Mouse (Mus musculus): Measurements from ENCODE around the gene Rpl19. TPM values are rescaled to one million over a fixed set of nuclear protein-coding genes. Genes with fewer than 3 reads are reported as not detected.

Gene Rpl19
- polyA plus RNA-seq, 1 experiment: 236 TPM

GRCm38 (mm10) chr11:98022555-98023371, 3.7 kb upstream of the Rpl19 start, which contains the start of gene Cacnb1:
TSS of gene Cacnb1 (minus strand) at chr11:98023034.
- Histone ChIP-seq H3K4me3 (ENCODE audit: control insufficient read depth, low read depth, low read length) (peak within 1 kb of the TSS; percentile 85), H3K4me1 (ENCODE audit: control insufficient read depth, insufficient read depth, low read length) (peaks cover 19% of the 10 kb centered on the region), H3K36me3 (ENCODE audit: control insufficient read depth, insufficient read depth, low read length) (no peaks in the 10 kb centered on the region), H3K27ac (ENCODE audit: control insufficient read depth, insufficient read depth, low read depth, low read length) (peak within 1 kb of the TSS; percentile 99), H3K27me3 (ENCODE audit: control insufficient read depth, insufficient read depth, low read length) (no peaks in the 10 kb centered on the region)
- TF ChIP-seq POLR2A (IDR thresholded peaks at IDR 0.05; ENCODE audit: control insufficient read depth, low read depth, low read length): peak; percentile 81
- no peak for TF ChIP-seq CTCF (IDR thresholded peaks at IDR 0.05; ENCODE audit: control insufficient read depth, insufficient read depth, insufficient replicate concordance, low read depth, low read length)

- TF ChIP-seq CTCF (IDR thresholded peaks at IDR 0.05; ENCODE audit: control insufficient read depth, insufficient read depth, insufficient replicate concordance, low read depth, low read length) (no peak), POLR2A (IDR thresholded peaks at IDR 0.05; ENCODE audit: control insufficient read depth, low read depth, low read length) (no peak)
- Histone ChIP-seq H3K4me3 (ENCODE audit: control insufficient read depth, low read depth, low read length) (no peak overlapping the region), H3K27me3 (ENCODE audit: control insufficient read depth, insufficient read depth, low read length) (no peaks in the 10 kb centered on the region)
Measured at GRCm38 (mm10) chr11:98024516-98024915, 2.0 kb upstream of the Rpl19 start.

DNA sequence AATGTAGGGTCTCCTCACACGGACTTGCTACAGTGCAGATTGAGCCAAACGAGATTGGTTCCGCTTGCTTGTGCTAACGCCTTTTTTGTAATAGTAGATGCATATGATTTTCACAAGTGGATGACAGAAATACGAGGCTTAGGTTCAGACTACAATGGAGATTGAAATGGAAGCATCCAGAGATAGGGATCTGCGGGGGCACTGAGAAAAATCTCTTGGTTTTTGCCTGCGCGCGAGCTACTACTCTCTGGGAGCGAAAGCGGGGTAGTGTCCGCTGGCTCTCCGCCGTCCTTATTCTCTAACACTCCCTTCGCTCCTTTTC, 301 bp upstream of the Rpl19 start:
- no peaks in the 10 kb centered on the region for H3K36me3 ChIP-seq (ENCODE audit: control insufficient read depth, insufficient read depth, low read length)
- peaks cover 16% of the 10 kb centered on the region for H3K4me1 ChIP-seq (ENCODE audit: control insufficient read depth, insufficient read depth, low read length)
- peak overlapping the region; percentile 99 for H3K4me3 ChIP-seq (ENCODE audit: control insufficient read depth, low read depth, low read length)
- TF ChIP-seq CTCF (IDR thresholded peaks at IDR 0.05; ENCODE audit: control insufficient read depth, insufficient read depth, insufficient replicate concordance, low read depth, low read length) (no peak), POLR2A (IDR thresholded peaks at IDR 0.05; ENCODE audit: control insufficient read depth, low read depth, low read length) (no peak)
- H3K27me3 ChIP-seq (ENCODE audit: control insufficient read depth, insufficient read depth, low read length): no peaks in the 10 kb centered on the region
- peak overlapping the region; percentile 93 for H3K27ac ChIP-seq (ENCODE audit: control insufficient read depth, insufficient read depth, low read depth, low read length)

More at GRCm38 (mm10) chr11:98024516-98024915, 2.0 kb upstream of the Rpl19 start:
- Histone ChIP-seq H3K4me1 (ENCODE audit: control insufficient read depth, insufficient read depth, low read length) (peaks cover 19% of the 10 kb centered on the region), H3K27ac (ENCODE audit: control insufficient read depth, insufficient read depth, low read depth, low read length) (peak overlapping the region; percentile 24; the same call in 1 of the 2 replicates), H3K36me3 (ENCODE audit: control insufficient read depth, insufficient read depth, low read length) (no peaks in the 10 kb centered on the region)

DNA sequence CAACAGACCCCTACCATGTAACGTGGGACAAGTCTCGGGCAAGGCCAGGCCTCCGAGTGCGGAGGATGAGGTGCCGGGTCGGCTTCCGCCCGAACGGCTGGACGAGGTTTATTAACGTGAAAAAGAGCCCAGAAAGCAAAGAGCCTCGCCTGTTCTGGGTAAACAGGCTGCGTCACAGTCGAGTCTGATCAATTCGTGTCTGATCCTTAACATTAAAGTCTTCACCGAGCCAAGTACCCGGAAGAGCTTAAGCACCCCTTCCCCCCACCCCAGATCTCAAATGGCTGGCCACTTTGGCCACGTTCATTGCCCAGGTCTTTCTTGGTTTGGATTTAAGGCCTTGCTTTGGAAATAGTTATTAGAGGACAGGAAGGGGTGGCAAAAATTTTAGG, 783 bp downstream of the Rpl19 start:
- TF ChIP-seq POLR2A (IDR thresholded peaks at IDR 0.05; ENCODE audit: control insufficient read depth, low read depth, low read length) (no peak), CTCF (IDR thresholded peaks at IDR 0.05; ENCODE audit: control insufficient read depth, insufficient read depth, insufficient replicate concordance, low read depth, low read length) (no peak)
- Histone ChIP-seq H3K27ac (ENCODE audit: control insufficient read depth, insufficient read depth, low read depth, low read length) (peak overlapping the region; percentile 93), H3K27me3 (ENCODE audit: control insufficient read depth, insufficient read depth, low read length) (no peaks in the 10 kb centered on the region), H3K4me3 (ENCODE audit: control insufficient read depth, low read depth, low read length) (peak overlapping the region; percentile 99), H3K4me1 (ENCODE audit: control insufficient read depth, insufficient read depth, low read length) (peaks cover 11% of the 10 kb centered on the region), H3K36me3 (ENCODE audit: control insufficient read depth, insufficient read depth, low read length) (no peaks in the 10 kb centered on the region)

- Histone ChIP-seq H3K27me3 (ENCODE audit: control insufficient read depth, insufficient read depth, low read length) (no peaks in the 10 kb centered on the region), H3K27ac (ENCODE audit: control insufficient read depth, insufficient read depth, low read depth, low read length) (no peak overlapping the region), H3K4me3 (ENCODE audit: control insufficient read depth, low read depth, low read length) (peak overlapping the region; percentile 99), H3K4me1 (ENCODE audit: control insufficient read depth, insufficient read depth, low read length) (peaks cover 11% of the 10 kb centered on the region), H3K36me3 (ENCODE audit: control insufficient read depth, insufficient read depth, low read length) (no peaks in the 10 kb centered on the region)
- TF ChIP-seq POLR2A (IDR thresholded peaks at IDR 0.05; ENCODE audit: control insufficient read depth, low read depth, low read length): no peak
- no peak for TF ChIP-seq CTCF (IDR thresholded peaks at IDR 0.05; ENCODE audit: control insufficient read depth, insufficient read depth, insufficient replicate concordance, low read depth, low read length)
Measured at GRCm38 (mm10) chr11:98027785-98028184, 1.3 kb downstream of the Rpl19 start.

DNA sequence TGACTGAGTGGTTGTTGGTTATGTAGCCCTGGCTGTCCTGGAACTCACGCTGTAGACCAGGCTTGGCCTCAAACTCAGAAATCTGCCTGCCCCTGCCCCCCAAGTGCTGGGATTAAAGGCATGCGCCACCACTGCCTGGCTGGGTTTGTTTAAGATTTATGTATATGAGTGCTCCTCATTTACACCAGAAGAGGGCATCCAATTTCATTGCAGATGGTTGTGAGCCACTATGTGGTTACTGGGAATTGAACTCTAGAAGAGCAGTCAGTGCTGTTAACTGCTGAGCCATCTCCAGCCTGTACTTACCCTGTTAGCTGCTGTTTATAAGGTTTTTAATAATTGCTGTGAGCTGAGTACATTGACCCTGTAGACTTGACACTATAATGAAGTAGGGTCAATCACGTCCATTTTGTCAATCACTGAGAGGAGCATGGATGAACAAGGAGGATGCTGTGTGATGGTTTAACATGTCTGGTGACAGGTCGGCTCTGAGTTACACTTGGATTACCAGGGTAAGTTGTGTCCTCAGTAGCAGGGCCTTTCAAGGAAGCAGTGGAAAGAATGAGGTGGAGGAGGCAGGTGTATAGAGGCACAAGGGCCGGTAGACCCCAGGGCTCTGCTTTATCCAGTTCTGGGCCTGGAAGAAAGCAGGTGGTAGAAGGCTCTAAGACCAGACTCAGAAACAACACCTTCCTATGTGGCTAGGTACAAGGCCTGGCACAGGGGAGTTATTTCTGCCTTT, 4.4 kb downstream of the Rpl19 start:
- TF ChIP-seq POLR2A (IDR thresholded peaks at IDR 0.05; ENCODE audit: control insufficient read depth, low read depth, low read length): no peak
- TF ChIP-seq CTCF (IDR thresholded peaks at IDR 0.05; ENCODE audit: control insufficient read depth, insufficient read depth, insufficient replicate concordance, low read depth, low read length): no peak
- Histone ChIP-seq H3K4me3 (ENCODE audit: control insufficient read depth, low read depth, low read length) (no peak overlapping the region), H3K27me3 (ENCODE audit: control insufficient read depth, insufficient read depth, low read length) (no peaks in the 10 kb centered on the region), H3K27ac (ENCODE audit: control insufficient read depth, insufficient read depth, low read depth, low read length) (no peak overlapping the region), H3K4me1 (ENCODE audit: control insufficient read depth, insufficient read depth, low read length) (peaks cover 7% of the 10 kb centered on the region), H3K36me3 (ENCODE audit: control insufficient read depth, insufficient read depth, low read length) (no peaks in the 10 kb centered on the region)

- Histone ChIP-seq H3K27me3 (ENCODE audit: control insufficient read depth, insufficient read depth, low read length) (no peaks in the 10 kb centered on the region), H3K4me3 (ENCODE audit: control insufficient read depth, low read depth, low read length) (no peak overlapping the region), H3K27ac (ENCODE audit: control insufficient read depth, insufficient read depth, low read depth, low read length) (no peak overlapping the region), H3K4me1 (ENCODE audit: control insufficient read depth, insufficient read depth, low read length) (peaks cover 8% of the 10 kb centered on the region), H3K36me3 (ENCODE audit: control insufficient read depth, insufficient read depth, low read length) (no peaks in the 10 kb centered on the region)
- TF ChIP-seq CTCF (IDR thresholded peaks at IDR 0.05; ENCODE audit: control insufficient read depth, insufficient read depth, insufficient replicate concordance, low read depth, low read length) (peak; percentile 45; the same call in 1 of the 2 replicates), POLR2A (IDR thresholded peaks at IDR 0.05; ENCODE audit: control insufficient read depth, low read depth, low read length) (no peak)
Measured at GRCm38 (mm10) chr11:98031443-98031770, 4.9 kb downstream of the Rpl19 start.

Data from testis, adult 2 months (tissue).